Mouse (Mus musculus) naive thymus-derived CD4-positive, alpha-beta T cell, adult 2 months (primary cell): ENCODE results near the gene Cmtm8.

Experiments used
- DNase-seq: peaks from one replicate; pipeline ENCODE4 v3.0.0-alpha.2; 2011; ENCODE audit warnings: low read depth

Gene Cmtm8

DNA sequence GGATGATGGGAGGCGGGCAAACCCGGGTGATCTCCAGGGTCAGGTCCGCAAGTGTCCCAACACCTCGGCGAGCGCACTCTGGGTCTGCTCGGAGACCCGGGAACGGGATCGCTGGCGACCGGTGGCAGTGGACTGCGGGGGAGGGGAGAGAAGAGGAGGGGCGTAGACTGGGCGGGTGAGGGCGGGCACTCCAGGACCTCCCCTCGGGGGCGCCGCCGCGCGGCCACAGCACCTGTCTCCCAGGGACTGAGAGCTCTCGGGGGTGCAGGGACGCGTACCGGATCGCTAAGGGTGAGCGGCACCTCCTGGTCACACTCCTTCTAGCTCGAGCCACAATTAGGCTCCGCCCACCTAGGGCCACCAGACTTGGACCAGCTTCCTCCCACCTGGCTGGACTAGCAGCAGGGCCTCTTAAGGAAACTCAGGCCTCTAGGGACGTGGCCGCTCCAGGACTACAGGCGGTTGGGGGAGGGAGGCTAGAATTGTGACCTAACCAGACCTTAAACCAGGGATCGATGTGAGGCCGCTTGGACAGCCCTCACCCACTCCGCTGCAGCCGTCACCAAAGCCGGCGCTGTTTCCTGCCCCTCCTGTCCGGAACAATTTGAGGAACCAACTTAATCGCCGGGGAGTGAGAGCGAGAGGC lies at the start of gene Cmtm8:
Gene Cmtm8 (minus strand): TSS at position 140 of the 646 bp plus-strand sequence.
- peak; percentile 36 for DNase-seq

DNA sequence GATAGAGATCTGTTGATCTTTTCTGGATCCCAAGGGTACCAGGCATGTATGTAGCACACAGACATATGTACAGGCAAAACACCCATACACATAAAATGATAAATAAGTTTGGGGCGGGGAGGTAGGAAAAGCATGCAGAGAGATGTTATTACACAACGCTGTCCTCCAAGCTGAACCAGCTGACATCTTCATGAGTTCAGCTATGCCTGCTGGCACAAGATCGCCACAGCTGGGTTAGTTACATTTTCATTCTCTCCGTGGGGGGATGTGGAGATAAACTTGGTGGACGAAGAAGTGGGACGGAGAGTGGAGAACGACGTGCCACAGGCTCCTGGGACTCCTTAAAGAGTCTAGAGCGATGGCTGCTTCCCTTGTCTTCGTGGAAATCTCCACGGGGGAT lies 49.0 kb upstream of the Cmtm8 start:
- DNase-seq: no peak

- DNase-seq: no peak
Observed at GRCm38 (mm10) chr9:114890377-114890776, 46.4 kb upstream of the Cmtm8 start.

- peak; percentile 3 for DNase-seq
Observed at GRCm38 (mm10) chr9:114888856-114889407, 45.0 kb upstream of the Cmtm8 start.

- peak; percentile 32 for DNase-seq
Observed at GRCm38 (mm10) chr9:114887699-114888098, 43.7 kb upstream of the Cmtm8 start.

GRCm38 (mm10) chr9:114885991-114886662 lies 42.2 kb upstream of the Cmtm8 start:
- DNase-seq: no peak

- DNase-seq: no peak
Observed at GRCm38 (mm10) chr9:114885564-114885963, 41.6 kb upstream of the Cmtm8 start.

DNA sequence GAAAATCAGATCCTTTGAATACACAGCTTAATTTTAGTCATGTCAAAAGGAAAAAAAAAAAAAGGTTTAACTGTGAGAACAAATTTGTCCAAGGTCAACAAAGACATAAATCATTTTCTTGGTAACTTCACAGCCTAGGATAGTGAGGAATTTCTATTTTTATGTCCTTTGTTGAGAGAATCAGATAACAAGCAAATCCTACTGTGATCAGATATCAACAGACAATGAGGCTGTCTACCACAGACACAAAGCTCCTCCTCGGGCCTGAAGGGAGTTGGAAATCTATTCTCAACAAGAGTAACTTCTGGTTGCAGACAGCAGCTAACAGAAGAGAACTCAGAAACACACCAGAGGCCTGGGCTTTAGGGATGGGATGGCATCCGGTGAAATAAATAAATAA lies 38.0 kb upstream of the Cmtm8 start:
- no peak for DNase-seq

DNA sequence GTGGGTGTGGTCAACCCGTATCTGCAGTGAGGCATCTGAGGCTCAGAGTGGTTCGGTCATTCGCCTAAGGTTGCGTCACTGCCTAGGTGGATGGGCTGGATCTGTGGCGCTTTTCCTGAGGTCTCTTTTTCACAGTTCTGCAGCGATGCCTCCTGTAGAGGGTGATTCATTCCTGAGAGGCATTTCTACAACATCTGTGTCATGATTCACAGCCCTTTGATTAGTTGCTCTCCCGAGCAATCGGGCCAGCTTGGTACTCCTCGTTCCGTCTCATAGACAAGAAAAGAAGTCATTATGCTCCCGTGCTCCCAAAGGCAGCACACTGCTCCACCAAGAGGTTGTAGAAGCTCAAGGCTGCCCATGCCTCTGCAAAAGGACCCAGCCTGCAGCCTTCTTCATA lies 11.4 kb upstream of the Cmtm8 start:
- no peak for DNase-seq

DNA sequence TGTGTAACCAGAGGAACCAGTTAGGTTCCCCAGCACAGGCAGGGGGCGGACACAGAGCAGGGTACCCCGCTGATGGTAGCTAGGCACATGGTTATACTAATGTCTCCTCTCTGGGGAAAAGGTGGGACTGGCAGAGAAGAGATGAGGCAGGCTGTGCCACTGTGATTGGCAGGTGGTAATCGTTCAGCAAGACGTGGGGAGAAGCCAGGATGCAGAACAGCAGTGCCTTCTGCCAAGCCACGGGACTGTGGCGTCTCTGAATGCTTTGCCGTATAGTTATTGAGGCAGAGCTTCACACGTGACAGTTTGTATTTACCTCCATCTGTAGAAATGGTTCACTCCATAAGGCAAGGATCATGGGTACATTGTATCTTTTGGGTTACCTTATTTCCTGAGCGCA lies 10.7 kb upstream of the Cmtm8 start:
- no peak for DNase-seq

- no peak for DNase-seq
Observed at GRCm38 (mm10) chr9:114853336-114853735, 9.4 kb upstream of the Cmtm8 start.

DNA sequence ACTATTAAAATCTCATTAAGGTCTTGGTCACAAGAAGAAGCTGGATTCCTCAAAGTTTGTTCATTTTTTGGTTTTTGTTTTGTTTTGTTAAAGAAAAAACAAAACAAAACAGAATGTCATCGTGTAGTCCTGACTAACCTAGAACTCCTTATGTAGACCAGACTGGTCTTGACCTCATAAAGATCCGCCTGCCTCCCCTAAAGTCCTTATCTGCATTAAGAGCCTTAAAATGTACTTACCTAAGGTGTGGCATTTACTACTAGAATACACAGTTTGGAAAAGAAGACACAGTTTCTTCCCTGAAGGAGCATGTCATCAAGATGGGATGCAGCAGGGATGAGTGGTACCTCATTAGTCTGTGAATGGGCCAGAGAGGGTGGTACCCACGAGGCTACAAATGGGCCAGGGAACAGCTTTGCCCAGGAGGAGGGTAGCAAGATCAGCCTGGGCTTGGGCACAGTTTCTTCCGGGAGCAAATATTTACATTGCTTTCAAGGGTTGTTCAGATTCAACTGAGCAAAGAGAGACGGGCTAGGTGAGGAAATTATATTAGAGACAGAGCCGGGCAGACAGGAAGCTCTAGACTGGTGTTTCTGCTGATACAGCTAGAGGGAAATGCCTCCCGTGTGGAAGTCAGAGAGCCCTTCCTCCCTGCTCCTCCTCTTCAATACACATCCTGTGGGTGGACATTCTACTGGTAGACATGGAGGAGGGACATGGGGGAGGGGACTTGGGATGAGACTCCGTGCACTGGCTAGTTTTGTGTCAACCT lies 7.6 kb upstream of the Cmtm8 start:
- no peak for DNase-seq

DNA sequence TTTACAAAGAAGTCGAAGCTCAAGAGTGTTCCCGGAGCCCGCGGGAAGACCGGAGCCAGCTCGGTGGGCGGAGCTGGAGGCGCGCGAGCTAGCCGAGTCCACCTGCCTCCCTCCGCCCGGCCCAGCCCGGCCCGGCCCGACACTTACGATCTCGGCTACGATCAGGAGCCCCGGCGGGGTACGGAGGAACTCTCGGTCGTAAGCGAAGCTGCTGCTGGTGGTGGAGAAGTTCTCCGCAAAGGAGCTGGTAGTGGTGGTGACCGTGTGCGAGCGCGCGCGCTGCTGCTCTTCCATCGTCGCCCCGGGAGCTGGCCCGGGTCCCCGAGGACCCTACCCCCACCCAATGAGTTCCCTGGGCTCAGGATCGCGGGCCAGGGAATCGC lies 331 bp downstream of the Cmtm8 start:
- DNase-seq: peak; percentile 34

DNA sequence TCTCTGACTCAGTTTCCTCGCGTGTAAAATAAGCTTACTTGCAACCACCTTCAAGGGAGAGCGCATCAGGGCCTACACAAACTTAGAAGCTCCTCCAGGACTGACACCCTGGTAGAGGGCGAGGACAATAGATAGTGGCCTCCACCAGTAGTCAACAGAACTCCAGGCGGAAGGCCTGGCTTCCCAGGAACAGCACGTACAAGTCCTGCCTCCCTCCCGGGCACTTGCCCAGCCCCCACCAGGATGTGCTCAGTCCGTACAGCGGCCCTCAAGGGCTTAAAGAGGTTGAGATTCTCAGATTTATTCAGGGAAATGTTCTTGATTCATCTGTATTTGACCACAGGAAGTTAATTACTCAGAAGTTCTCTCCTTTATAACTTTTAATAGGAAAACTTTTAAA lies 1.1 kb downstream of the Cmtm8 start:
- no peak for DNase-seq

- no peak for DNase-seq
Observed at GRCm38 (mm10) chr9:114842269-114842668, 1.7 kb downstream of the Cmtm8 start.

DNA sequence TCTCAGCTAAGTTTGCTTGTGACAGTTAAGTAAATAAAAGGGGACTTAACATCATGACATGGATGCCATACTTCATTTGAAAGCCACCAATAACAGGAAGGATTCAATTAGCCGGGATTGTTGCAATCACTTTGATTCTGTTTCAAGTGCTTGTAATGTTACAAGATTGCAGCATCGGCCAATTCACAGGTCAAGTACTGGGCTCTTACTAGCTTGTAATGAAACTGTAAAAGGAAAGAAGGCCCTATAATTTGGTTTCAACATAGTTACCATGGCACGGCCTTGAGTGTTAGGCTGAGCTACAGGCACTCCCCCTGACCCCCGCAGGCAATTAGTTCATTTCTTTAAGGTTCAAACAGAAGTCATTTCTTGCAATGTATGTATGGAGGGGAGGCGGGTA lies 5.1 kb downstream of the Cmtm8 start:
- no peak for DNase-seq

GRCm38 (mm10) chr9:114831527-114831926 lies 12.4 kb downstream of the Cmtm8 start:
- DNase-seq: no peak

DNA sequence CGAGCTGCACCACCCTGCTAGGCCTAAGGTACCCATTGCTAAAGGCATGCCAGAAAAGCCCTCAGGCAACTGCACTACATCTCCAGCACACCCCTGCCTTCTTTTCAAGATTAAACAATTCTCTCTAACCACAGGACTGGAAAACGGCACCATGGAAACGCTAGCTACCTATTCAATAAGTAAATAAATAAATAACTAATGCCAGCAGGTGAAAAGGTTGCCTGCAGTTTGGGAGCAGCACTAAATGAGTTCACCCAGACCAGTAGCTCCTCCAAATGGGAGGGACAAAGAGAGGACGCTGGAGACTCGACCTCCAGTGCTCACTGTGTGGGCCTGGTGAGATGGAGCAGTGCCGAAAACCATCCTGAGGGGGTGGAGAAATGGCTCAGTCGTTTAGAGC lies 13.6 kb downstream of the Cmtm8 start:
- DNase-seq: no peak

- DNase-seq: no peak
Observed at GRCm38 (mm10) chr9:114829669-114830068, 14.3 kb downstream of the Cmtm8 start.

DNA sequence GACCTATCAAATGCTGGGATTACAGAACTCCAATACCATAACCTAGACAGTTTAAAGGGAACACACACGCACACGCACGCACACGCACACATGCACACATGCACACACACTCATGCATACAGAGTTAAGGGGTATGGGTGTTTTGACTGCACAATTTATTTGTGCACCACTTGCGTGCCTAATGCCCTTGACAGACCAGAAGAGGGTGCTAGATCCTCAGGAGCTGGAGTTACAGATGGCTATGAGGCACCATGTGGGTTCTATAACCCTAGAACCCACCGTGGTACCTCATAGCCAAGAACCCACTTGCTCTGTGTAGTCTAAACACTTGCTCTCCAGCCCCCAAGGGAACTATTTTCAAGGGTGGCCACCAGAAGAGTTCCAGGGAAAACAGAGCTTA lies 15.6 kb downstream of the Cmtm8 start:
- DNase-seq: no peak

- DNase-seq: no peak
Observed at GRCm38 (mm10) chr9:114827242-114827852, 16.6 kb downstream of the Cmtm8 start.

DNA sequence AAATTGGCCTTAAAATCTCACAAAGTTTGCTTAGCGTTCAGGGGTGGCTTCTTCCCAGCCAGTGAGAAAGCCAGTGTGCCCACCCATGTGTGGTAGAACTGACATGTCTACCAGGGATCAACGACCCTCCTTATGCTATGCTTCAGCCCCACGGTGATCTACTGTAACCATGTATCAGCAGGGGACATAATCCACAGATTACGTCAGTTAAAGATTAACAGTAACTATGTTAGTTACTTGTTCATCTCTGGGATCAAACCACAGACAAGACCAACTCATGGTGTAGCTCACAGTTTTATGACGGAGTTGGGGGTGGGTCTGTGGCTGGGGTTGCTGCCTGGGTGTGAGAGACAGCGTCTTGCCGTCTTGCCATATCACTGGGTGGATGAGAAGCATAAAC lies 19.8 kb downstream of the Cmtm8 start:
- DNase-seq: no peak
